Mouse (Mus musculus): Measurements from ENCODE around the gene Bmp4. TPM values are rescaled to one million over a fixed set of nuclear protein-coding genes. Genes with fewer than 3 reads are reported as not detected.

Bmp4 gene
- polyA plus RNA-seq, 1 experiment from 2014 or later, result 40.1 TPM

Other genes starting within 250 kb of the Bmp4 start
- gene Gm15217, start 11.3 kb downstream of the Bmp4 start, polyA plus RNA-seq (2015; fragmentation: Nextera tagmentation; extraction: Ambion mirVana), result not detected in 2 replicates